Mouse (Mus musculus) spleen, adult 2 months (tissue): Measurements from ENCODE around the gene Ly86.

ENCODE experiments used
- CTCF ChIP-seq: fragments of 200-500 bp; IDR thresholded peaks from 2 replicates; pipeline ENCODE4 v1.5.1; 2011; ENCODE audit warnings: mild to moderate bottlenecking, inconsistent platforms; ENCODE audit not compliant: insufficient read depth, insufficient read length, insufficient replicate concordance; ENCODE audit errors: extremely low read depth
- POLR2A ChIP-seq: fragments of 200-500 bp; IDR thresholded peaks from 2 replicates; pipeline ENCODE4 v1.6.1; 2011; ENCODE audit warnings: low read depth, low read length, inconsistent platforms

- TF ChIP-seq CTCF (no peak), POLR2A (peak; percentile 80)
Measured at GRCm38 (mm10) chr13:37344909-37345772, at the start of gene Ly86.
